Mouse (Mus musculus): ENCODE results near the gene Fgfr2. TPM values are rescaled to one million over a fixed set of nuclear protein-coding genes. Genes with fewer than 3 reads are reported as not detected.

The Fgfr2 gene
- polyA plus RNA-seq, 1 experiment from 2014 or later: 106 TPM

DNA sequence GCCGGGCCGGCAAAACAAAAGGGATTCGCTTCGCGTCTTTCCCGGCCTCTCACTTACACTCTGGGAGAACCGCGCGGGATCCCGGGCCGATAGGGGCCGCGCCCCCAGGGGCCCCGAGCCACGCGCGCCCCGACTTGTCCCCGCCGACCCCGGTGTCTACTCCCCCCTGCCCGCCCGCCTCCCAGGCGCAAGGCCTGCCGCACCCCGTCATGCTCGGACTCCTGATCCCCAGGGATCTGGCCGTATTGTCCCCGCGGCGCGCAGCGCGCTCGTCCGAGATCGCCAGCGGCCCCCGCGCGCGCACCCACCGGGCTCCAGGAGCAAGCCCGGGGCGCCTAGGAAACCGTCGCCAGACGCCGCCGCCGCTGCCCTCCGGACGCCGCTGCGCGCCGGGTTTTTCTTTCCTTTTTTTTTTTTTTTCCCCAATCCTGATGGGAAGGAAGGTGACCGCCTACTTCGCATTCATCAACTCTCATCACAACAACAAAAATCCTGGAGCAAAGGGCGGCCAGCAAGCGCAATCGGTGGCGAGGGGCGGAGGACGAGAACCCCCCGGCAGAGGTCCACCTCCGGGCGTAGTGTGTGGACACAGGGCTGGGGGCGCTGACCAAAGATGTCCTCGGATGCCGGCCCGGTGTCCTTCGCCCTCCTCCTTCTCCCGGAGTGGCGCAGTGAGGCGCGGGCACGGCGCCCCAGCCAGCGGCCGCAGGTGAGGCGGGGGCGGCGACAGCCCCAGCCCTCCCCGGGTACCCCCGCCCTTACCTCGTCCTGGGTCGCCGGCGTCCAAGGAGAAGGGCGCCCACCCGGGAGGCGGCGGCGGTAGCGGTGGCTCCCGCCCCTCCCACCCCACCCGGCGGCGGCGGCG lies 539 bp downstream of the Fgfr2 start:
- H3K27ac ChIP-seq (replicated peaks; ENCODE audit: low read depth, low read length): peak overlapping the region; percentile 97
- ATAC-seq (ENCODE audit: low read depth): peak; percentile 15; the same call in 1 of the 2 replicates
- 0% methylated on average over 26 of the region's 102 CpGs for WGBS
- H3K4me2 ChIP-seq (ENCODE audit: low read depth, low read length): peak overlapping the region; percentile 95
- H3K27me3 ChIP-seq (replicated peaks; ENCODE audit: control insufficient read depth, insufficient read depth, low read length): no peaks in the 10 kb centered on the region; the same call in 1 of the 2 replicates
- no peaks in the 10 kb centered on the region for H3K36me3 ChIP-seq (ENCODE audit: control insufficient read depth, insufficient read depth, low read length)
- H3K4me3 ChIP-seq (ENCODE audit: low read depth, low read length): peak overlapping the region; percentile 93
- H3K9ac ChIP-seq (ENCODE audit: low read depth, low read length): peak overlapping the region; percentile 95
- DNase-seq (ENCODE audit: low spot score): peak; percentile 46
- H3K4me1 ChIP-seq (ENCODE audit: control insufficient read depth, insufficient read depth, low read length): peaks cover 22% of the 10 kb centered on the region
- H3K9me3 ChIP-seq (ENCODE audit: control insufficient read depth, low read length): no peaks in the 10 kb centered on the region

DNA sequence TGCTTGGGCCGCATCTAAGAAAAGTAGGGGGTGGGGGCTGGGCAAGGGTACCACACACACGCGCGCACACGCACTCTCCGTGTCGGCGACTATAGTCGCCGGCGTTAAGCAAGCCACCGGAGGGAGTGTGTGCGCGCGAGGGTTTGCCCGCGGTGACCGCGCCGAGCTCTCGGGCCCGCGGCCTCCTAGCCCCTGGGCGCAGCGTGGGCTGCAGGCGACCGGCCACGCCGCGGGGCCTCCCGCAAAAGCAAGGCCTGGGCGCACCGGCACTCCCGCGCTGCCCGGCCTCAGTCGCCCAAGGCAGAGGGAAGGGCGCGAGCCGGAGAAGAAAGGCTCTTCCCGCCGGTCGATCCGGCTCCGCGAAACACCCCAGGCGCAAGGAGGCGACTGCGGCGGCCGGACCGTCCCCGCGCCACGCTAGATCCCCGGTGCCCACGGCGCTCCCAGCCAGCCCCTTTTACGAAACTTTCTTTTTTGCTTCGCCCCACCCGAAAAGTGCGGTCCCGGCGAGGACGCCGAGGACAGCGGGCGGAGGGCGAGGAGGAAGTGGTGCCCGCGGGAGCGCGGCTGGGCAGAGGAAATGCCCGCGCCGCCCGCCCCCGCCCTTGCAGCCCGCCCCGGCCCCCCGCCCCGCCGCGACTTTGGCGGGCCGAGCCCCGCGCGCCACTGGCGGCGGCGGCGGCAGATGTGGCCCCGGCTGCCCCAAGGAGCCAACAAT lies 1.3 kb downstream of the Fgfr2 start:
- no peaks in the 10 kb centered on the region for H3K36me3 ChIP-seq (ENCODE audit: control insufficient read depth, insufficient read depth, low read length)
- H3K4me1 ChIP-seq (ENCODE audit: control insufficient read depth, insufficient read depth, low read length): peaks cover 30% of the 10 kb centered on the region
- peak overlapping the region; percentile 93 for H3K4me3 ChIP-seq (ENCODE audit: low read depth, low read length)
- ATAC-seq (ENCODE audit: low read depth) (no peak), DNase-seq (ENCODE audit: low spot score) (peak; percentile 36)
- no peaks in the 10 kb centered on the region for H3K9me3 ChIP-seq (ENCODE audit: control insufficient read depth, low read length)
- no peaks in the 10 kb centered on the region; the same call in 1 of the 2 replicates for H3K27me3 ChIP-seq (replicated peaks; ENCODE audit: control insufficient read depth, insufficient read depth, low read length)
- WGBS: under 1% methylated on average over 38 of the region's 94 CpGs
- peak overlapping the region; percentile 95 for H3K4me2 ChIP-seq (ENCODE audit: low read depth, low read length)
- peak overlapping the region; percentile 95 for H3K9ac ChIP-seq (ENCODE audit: low read depth, low read length)
- peak overlapping the region; percentile 97 for H3K27ac ChIP-seq (replicated peaks; ENCODE audit: low read depth, low read length)

DNA sequence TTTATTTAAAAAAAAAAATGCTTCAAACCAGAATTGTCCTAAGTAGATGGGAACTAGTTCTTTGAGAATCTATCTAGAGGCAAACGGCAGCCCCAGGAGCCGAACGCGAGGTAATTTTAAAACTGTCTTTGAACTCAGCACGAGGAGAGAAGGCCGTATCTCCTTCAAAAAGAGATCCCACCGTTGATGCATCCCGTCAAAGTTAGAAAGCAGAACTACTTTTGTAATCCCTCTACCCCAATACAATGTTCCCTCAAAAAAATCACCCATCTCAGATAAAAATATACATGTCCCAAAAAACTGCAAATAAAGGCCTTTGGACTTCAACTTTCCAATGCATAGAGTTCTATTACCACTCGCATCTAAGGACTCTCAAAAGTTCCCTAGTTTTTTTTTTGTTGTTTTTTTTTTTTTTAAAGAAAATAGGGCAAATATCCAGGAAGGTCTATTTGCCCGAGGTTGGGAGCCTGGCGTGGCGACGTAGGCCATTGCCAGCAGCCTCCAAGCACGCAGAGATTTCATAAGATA lies 2.0 kb downstream of the Fgfr2 start:
- H3K9me3 ChIP-seq (ENCODE audit: control insufficient read depth, low read length): no peaks in the 10 kb centered on the region
- peak overlapping the region; percentile 97 for H3K27ac ChIP-seq (replicated peaks; ENCODE audit: low read depth, low read length)
- H3K4me3 ChIP-seq (ENCODE audit: low read depth, low read length): peak overlapping the region; percentile 93
- WGBS: 5% methylated on average over 14 of the region's 14 CpGs
- H3K9ac ChIP-seq (ENCODE audit: low read depth, low read length): peak overlapping the region; percentile 95
- H3K4me1 ChIP-seq (ENCODE audit: control insufficient read depth, insufficient read depth, low read length): peaks cover 37% of the 10 kb centered on the region
- peak overlapping the region; percentile 95 for H3K4me2 ChIP-seq (ENCODE audit: low read depth, low read length)
- ATAC-seq (ENCODE audit: low read depth) (no peak), DNase-seq (ENCODE audit: low spot score) (no peak)
- H3K27me3 ChIP-seq (replicated peaks; ENCODE audit: control insufficient read depth, insufficient read depth, low read length): no peaks in the 10 kb centered on the region; the same call in 1 of the 2 replicates
- no peaks in the 10 kb centered on the region for H3K36me3 ChIP-seq (ENCODE audit: control insufficient read depth, insufficient read depth, low read length)

DNA sequence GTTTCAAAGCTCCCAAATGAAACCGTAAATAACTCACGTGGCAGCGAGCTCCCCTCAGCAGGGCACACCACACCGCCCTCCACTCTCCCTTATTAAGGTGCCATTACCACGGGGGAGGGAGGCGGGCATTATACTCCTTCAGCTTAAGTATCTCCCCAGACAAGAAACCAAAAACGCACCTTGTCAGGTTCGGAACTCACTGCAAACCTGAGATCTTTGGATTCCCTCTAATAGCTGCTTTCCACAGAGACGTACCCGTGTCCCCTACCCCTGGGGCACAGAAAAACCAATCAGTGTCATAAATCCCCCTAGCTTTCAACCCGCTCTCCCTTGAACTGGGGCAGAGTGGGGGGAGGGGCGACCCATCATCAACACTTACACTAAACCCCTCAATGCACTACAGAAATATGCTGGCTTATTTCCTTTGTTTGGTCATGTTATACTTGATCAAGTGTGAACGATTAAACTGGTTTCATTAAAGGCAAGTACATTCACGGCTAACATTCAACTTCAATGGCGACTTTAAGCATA lies 2.9 kb downstream of the Fgfr2 start:
- H3K4me1 ChIP-seq (ENCODE audit: control insufficient read depth, insufficient read depth, low read length): peaks cover 45% of the 10 kb centered on the region
- WGBS: 13% methylated on average over 15 of the region's 15 CpGs
- 0 out of 2 replicates have a peak overlapping the region, but pooled peaks have one; percentile 10 for H3K27ac ChIP-seq (replicated peaks; ENCODE audit: low read depth, low read length)
- DNase-seq (ENCODE audit: low spot score): no peak
- peak overlapping the region; percentile 22 for H3K9ac ChIP-seq (ENCODE audit: low read depth, low read length)
- no peak for ATAC-seq (ENCODE audit: low read depth)
- H3K36me3 ChIP-seq (ENCODE audit: control insufficient read depth, insufficient read depth, low read length): no peaks in the 10 kb centered on the region
- peak overlapping the region; percentile 95 for H3K4me2 ChIP-seq (ENCODE audit: low read depth, low read length)
- peak overlapping the region; percentile 93 for H3K4me3 ChIP-seq (ENCODE audit: low read depth, low read length)
- H3K27me3 ChIP-seq (replicated peaks; ENCODE audit: control insufficient read depth, insufficient read depth, low read length): no peaks in the 10 kb centered on the region
- no peaks in the 10 kb centered on the region for H3K9me3 ChIP-seq (ENCODE audit: control insufficient read depth, low read length)

DNA sequence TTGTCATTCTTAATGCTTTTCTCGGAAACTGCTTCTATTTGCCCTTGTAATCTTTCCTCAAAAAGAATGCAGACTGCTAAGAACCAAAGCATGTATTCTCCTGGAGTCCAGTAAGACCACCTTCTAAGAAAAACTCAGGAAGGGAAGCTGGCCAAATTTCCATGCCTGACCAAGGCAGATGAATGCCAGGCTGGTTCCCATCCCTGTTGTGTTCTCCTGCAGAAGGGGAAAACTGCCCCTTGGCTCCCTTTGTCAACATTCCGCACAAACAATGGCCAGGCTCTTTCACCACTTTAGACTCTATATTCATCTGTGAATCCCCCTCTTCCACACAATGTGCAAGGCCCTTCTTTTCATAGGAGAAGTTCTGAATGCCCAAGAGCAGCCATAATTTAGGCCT lies 5.3 kb downstream of the Fgfr2 start:
- ATAC-seq (ENCODE audit: low read depth): no peak
- Histone ChIP-seq H3K36me3 (ENCODE audit: control insufficient read depth, insufficient read depth, low read length) (no peaks in the 10 kb centered on the region), H3K9ac (ENCODE audit: low read depth, low read length) (no peak overlapping the region), H3K27ac (replicated peaks; ENCODE audit: low read depth, low read length) (no peak overlapping the region), H3K9me3 (ENCODE audit: control insufficient read depth, low read length) (no peaks in the 10 kb centered on the region), H3K4me3 (ENCODE audit: low read depth, low read length) (no peak overlapping the region), H3K4me1 (ENCODE audit: control insufficient read depth, insufficient read depth, low read length) (peaks cover 64% of the 10 kb centered on the region), H3K27me3 (replicated peaks; ENCODE audit: control insufficient read depth, insufficient read depth, low read length) (no peaks in the 10 kb centered on the region), H3K4me2 (ENCODE audit: low read depth, low read length) (peak overlapping the region; percentile 24; the same call in 1 of the 2 replicates)
- DNase-seq (ENCODE audit: low spot score): no peak
- 48% methylated on average over 2 of the region's 2 CpGs for WGBS

DNA sequence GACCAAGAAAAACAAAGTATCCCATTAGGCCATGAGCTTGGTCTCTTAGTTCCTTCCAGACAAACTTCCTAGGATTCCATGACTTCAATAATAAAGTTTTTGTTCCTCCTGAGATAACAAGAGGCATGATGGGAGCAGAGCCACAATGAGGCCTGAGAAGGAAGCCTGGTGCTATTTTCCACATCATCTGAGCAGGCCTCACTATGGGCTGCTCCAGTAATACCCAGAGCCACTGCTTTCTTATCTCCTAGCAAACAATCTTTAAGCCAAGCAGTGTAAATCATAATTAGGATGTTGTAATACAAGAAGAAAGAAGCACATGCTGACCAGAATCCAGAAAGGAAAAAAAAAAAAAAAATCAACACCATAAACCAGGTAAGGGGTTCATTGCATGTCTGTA lies 6.6 kb downstream of the Fgfr2 start:
- no peaks in the 10 kb centered on the region for H3K27me3 ChIP-seq (replicated peaks; ENCODE audit: control insufficient read depth, insufficient read depth, low read length)
- no peak overlapping the region for H3K4me3 ChIP-seq (ENCODE audit: low read depth, low read length)
- H3K4me2 ChIP-seq (ENCODE audit: low read depth, low read length): no peak overlapping the region
- no peaks in the 10 kb centered on the region for H3K36me3 ChIP-seq (ENCODE audit: control insufficient read depth, insufficient read depth, low read length)
- H3K9ac ChIP-seq (ENCODE audit: low read depth, low read length): no peak overlapping the region
- no peak overlapping the region for H3K27ac ChIP-seq (replicated peaks; ENCODE audit: low read depth, low read length)
- ATAC-seq (ENCODE audit: low read depth) (no peak), DNase-seq (ENCODE audit: low spot score) (no peak)
- peaks cover 73% of the 10 kb centered on the region for H3K4me1 ChIP-seq (ENCODE audit: control insufficient read depth, insufficient read depth, low read length)
- H3K9me3 ChIP-seq (ENCODE audit: control insufficient read depth, low read length): no peaks in the 10 kb centered on the region

DNA sequence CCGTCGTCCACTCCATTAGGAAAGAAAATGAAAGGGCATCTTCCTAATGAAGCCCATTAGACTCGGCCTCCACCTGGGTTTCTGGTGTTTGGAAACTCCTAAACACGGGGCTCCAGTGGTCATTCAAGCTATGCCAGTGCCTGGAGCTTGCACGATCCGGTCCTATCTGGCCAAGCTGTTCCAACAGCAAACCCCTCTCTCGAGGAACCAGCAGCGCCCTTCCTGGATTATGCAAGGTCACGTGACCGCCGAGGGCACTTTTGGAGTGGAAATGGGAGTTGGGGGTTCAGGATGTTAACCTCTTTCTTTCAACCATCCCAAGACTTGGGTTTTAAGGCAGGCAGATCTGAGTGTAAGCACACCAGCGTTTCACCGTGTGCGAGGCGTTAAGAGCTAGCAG lies 7.3 kb downstream of the Fgfr2 start:
- peaks cover 79% of the 10 kb centered on the region for H3K4me1 ChIP-seq (ENCODE audit: control insufficient read depth, insufficient read depth, low read length)
- 16% methylated on average over 15 of the region's 15 CpGs for WGBS

DNA sequence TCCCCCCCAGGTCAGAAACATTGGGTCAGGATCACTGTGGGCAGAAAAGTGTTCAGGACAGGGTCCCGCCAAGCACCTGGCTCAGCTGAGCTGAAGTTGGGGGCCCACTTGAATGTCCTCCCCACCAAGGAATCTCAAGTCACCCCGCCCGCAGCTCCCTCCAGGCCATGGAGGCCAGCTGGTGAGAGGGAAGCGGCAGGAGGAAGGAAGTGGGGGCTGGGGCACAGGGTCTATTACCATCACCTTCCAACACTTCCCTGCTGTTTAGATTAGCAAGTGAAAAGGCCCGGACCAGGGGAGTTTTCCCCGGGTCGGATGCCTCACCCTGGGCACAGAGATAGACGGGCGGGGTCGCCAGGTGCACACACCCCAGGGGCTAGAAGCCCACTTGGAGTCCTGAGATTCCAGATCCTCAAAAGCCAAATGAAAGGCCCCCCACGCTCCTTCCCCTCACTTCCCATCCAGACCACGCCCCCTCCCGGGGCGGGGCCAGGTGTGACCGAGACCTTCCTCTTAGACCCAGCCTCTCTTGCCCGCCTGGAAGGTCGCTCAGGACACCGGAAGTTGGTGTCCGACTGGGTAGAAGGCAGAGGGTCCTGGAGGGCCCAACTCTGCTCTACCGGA lies 8.2 kb downstream of the Fgfr2 start:
- Histone ChIP-seq H3K27me3 (replicated peaks; ENCODE audit: control insufficient read depth, insufficient read depth, low read length) (no peaks in the 10 kb centered on the region), H3K4me1 (ENCODE audit: control insufficient read depth, insufficient read depth, low read length) (peaks cover 74% of the 10 kb centered on the region), H3K9me3 (ENCODE audit: control insufficient read depth, low read length) (no peaks in the 10 kb centered on the region), H3K27ac (replicated peaks; ENCODE audit: low read depth, low read length) (no peak overlapping the region), H3K36me3 (ENCODE audit: control insufficient read depth, insufficient read depth, low read length) (no peaks in the 10 kb centered on the region), H3K9ac (ENCODE audit: low read depth, low read length) (no peak overlapping the region; the same call in 1 of the 2 replicates), H3K4me3 (ENCODE audit: low read depth, low read length) (no peak overlapping the region), H3K4me2 (ENCODE audit: low read depth, low read length) (peak overlapping the region; percentile 45)
- WGBS: 14% methylated on average over 19 of the region's 20 CpGs
- no peak for ATAC-seq (ENCODE audit: low read depth)
- DNase-seq (ENCODE audit: low spot score): no peak

More for the DNA sequence above, 7.3 kb downstream of the Fgfr2 start:
- peak overlapping the region; percentile 45 for H3K4me2 ChIP-seq (ENCODE audit: low read depth, low read length)
- H3K4me3 ChIP-seq (ENCODE audit: low read depth, low read length): no peak overlapping the region
- H3K9ac ChIP-seq (ENCODE audit: low read depth, low read length): no peak overlapping the region
- H3K27ac ChIP-seq (replicated peaks; ENCODE audit: low read depth, low read length): no peak overlapping the region
- H3K36me3 ChIP-seq (ENCODE audit: control insufficient read depth, insufficient read depth, low read length): no peaks in the 10 kb centered on the region
- no peaks in the 10 kb centered on the region for H3K27me3 ChIP-seq (replicated peaks; ENCODE audit: control insufficient read depth, insufficient read depth, low read length)
- peak; percentile 40 for DNase-seq (ENCODE audit: low spot score)
- ATAC-seq (ENCODE audit: low read depth): no peak
- no peaks in the 10 kb centered on the region for H3K9me3 ChIP-seq (ENCODE audit: control insufficient read depth, low read length)
